Mouse (Mus musculus): Measurements from ENCODE around the gene Dhx34.

DNA sequence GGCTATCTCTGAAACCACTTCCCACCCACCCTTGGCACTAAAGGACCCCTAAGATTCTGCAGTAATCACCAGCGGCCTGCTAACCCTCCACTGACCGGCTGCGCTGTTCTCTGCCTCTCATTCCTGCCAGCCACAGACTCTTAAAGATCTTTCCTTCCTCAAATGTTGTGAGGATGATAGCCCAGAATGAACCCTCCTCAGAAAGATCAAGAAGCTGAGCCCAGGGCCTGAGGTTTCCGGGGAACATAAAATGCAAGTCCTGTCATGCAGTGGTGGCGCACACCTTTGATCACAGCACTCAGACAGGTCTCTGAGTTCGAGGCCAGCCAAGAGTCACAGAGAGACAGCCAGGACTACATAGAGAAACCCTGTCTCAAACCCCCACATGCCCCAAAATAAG lies 20.4 kb upstream of the Dhx34 start:
- TF ChIP-seq CTCF (IDR thresholded peaks at IDR 0.05; ENCODE audit: low read depth), result no peak
- TF ChIP-seq EP300 (IDR thresholded peaks at IDR 0.05; ENCODE audit: low read depth), result no peak
